Mouse (Mus musculus) hindbrain, postnatal 0 days (tissue): ENCODE data around the gene Sod1. TPM values are rescaled to one million over a fixed set of nuclear protein-coding genes. Genes with fewer than 3 reads are reported as not detected.
A peak's percentile ranks its signal among the peaks of the same experiment; 100 is the strongest.

ENCODE experiments used
- ATAC-seq: fragments of 200-750 bp; cut with Nextera tagmentation; 2 replicates; pipeline ENCODE4 v1.8.0; 2017; ENCODE audit warnings: mild to moderate bottlenecking, moderate TSS enrichment, moderate library complexity
- DNase-seq: peaks from one replicate; pipeline ENCODE4 v3.0.0-alpha.2; 2015; ENCODE audit warnings: low spot score
- H3K27ac ChIP-seq: fragments of 300-500 bp; sonication (generic); 2 replicates; pipeline ENCODE4 v1.5.1; 2014; ENCODE audit warnings: mild to moderate bottlenecking
- H3K27me3 ChIP-seq: fragments of 300-500 bp; sonication (generic); 2 replicates; pipeline ENCODE4 v1.6.1; 2014; ENCODE audit warnings: low read length, mixed read lengths; ENCODE audit not compliant: insufficient read depth
- H3K36me3 ChIP-seq: fragments of 300-500 bp; sonication (generic); 2 replicates; pipeline ENCODE4 v1.6.1; 2014; ENCODE audit warnings: low read length, mixed read lengths; ENCODE audit not compliant: insufficient read depth
- H3K4me1 ChIP-seq: fragments of 300-500 bp; sonication (generic); 2 replicates; pipeline ENCODE4 v1.6.1; 2014; ENCODE audit warnings: antibody characterized with exemption, low read length, mixed read lengths; ENCODE audit not compliant: insufficient read depth
- H3K4me2 ChIP-seq: fragments of 300-500 bp; sonication (generic); 2 replicates; pipeline ENCODE4 v1.6.1; 2014; ENCODE audit warnings: low read depth, mild to moderate bottlenecking, low read length, moderate library complexity, mixed read lengths
- H3K4me3 ChIP-seq: fragments of 300-500 bp; sonication (generic); 2 replicates; pipeline ENCODE4 v1.5.1; 2014; ENCODE audit warnings: low read length
- H3K9ac ChIP-seq: fragments of 300-500 bp; sonication (generic); replicated peaks from 2 replicates; pipeline ENCODE4 v1.6.1; 2014; ENCODE audit warnings: mild to moderate bottlenecking, low read length, moderate library complexity, mixed read lengths
- H3K9me3 ChIP-seq: fragments of 300-500 bp; sonication (generic); 2 replicates; pipeline ENCODE4 v1.6.1; 2016; ENCODE audit warnings: low read length, mixed read lengths
- CTCF ChIP-seq: IDR thresholded peaks from 2 replicates; pipeline ENCODE4 v1.5.1; 2016; ENCODE audit warnings: antibody characterized with exemption, control low read depth, low read depth
- WGBS: fragments of 180-500 bp; shearing (Covaris S2); extraction: QIAGEN DNeasy Blood & Tissue Kit; methylation state at CpG from one replicate; pipeline ENCODE4 v1.1.7; 2014; 5-methylcytosine and 5-hydroxymethylcytosine counted together
- polyA plus RNA-seq: library from polyadenylated mRNA; unstranded; fragments of >200 nt; fragmentation: Nextera tagmentation; extraction: Ambion mirVana; gene quantifications from 2 replicates; pipeline ENCODE4 v1.2.1, GENCODE M21; 2015
- total RNA-seq: library from RNA; depleted of rRNA; stranded (reverse); fragments of >200 nt; gene quantifications from 2 replicates; pipeline ENCODE4 v1.2.3, GENCODE M21; 2014; rRNA removed

Sod1 gene
- total and polyA plus RNA-seq, 2 experiments from 2014 or later = 185 to 1,323 TPM

DNA sequence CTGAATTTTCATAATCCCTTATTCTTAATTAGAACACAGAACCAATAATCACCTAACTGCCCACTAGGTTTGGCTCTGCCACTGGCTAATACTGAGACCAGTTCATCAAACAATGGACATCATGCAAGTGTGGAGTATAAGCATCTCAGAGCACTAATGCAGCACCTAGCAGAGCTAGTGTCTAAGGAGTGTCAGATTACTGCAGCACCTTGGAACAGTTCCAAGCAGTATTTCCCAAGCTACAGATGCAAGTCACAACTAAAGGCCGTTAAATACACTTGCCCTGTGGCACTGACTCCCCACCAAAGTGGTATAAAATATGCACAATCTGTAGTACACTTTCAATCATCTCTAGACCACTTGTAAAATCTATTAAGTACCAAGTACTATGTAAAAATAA is 46.0 kb downstream of the Sod1 start:
- 27% methylated on average over 1 of the region's 1 CpGs for WGBS
- Histone ChIP-seq H3K4me2 (no peak overlapping the region), H3K4me1 (no peaks in the 10 kb centered on the region), H3K27ac (no peak overlapping the region), H3K9me3 (no peaks in the 10 kb centered on the region), H3K27me3 (no peaks in the 10 kb centered on the region), H3K9ac (no peak overlapping the region), H3K36me3 (no peaks in the 10 kb centered on the region), H3K4me3 (no peak overlapping the region)
- no peak for TF ChIP-seq CTCF
- ATAC-seq = no peak
- DNase-seq = peak; percentile 17

DNA sequence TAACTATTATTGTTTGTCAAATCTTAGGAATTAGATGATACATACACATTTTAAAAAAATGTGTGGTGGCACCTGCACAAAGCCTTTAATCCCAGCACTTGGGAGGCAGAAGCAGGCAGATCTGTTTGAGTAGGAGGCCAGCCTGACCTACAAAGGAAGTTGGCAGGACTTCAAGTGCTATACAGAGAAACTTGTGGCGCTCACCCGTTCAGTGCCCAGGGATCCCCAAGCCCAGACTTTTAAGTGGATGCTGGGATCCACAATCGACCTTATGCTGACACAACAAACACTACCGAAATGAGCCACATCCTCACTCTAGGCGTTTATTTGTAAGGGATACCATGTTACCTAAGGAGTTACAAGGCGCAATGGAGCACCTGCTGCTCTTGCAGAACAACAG is 55.0 kb downstream of the Sod1 start:
- H3K4me2 ChIP-seq = no peak overlapping the region
- H3K4me1 ChIP-seq = no peaks in the 10 kb centered on the region
- no peak overlapping the region for H3K27ac ChIP-seq
- no peaks in the 10 kb centered on the region for H3K27me3 ChIP-seq
- H3K36me3 ChIP-seq = no peaks in the 10 kb centered on the region
- ATAC-seq = no peak
- TF ChIP-seq CTCF = no peak
- no peak overlapping the region for H3K9ac ChIP-seq
- H3K4me3 ChIP-seq = no peak overlapping the region
- 79% methylated on average over 6 of the region's 6 CpGs for WGBS
- no peak for DNase-seq
- H3K9me3 ChIP-seq = no peaks in the 10 kb centered on the region

Other genes with a start within 250 kb of the Sod1 start
- gene Tiam1, start 77.0 kb upstream of the Sod1 start, total RNA-seq = 18.2 and 26.2 TPM in 2 replicates
- 14.3 and 15.1 TPM in 2 replicates for gene Tiam1, start 77.0 kb upstream of the Sod1 start, polyA plus RNA-seq
- 15.4 and 16.8 TPM in 2 replicates for gene Scaf4, start 63.7 kb downstream of the Sod1 start, total RNA-seq
- 16.0 and 16.8 TPM in 2 replicates for gene Scaf4, start 63.7 kb downstream of the Sod1 start, polyA plus RNA-seq
- 11.6 and 13.3 TPM in 2 replicates for gene Hunk, start 165.3 kb downstream of the Sod1 start, total RNA-seq
- gene Hunk, start 165.3 kb downstream of the Sod1 start, polyA plus RNA-seq = 3.6 and 3.9 TPM in 2 replicates